Mouse (Mus musculus) cerebellum, postnatal 4 days (tissue): Measurements from ENCODE around the gene Thoc7.

Experiments used
- DNase-seq, 2 experiments: peaks; one replicate each; pipeline ENCODE4 v3.0.0; 2022; ENCODE audit warnings: low spot score in 2 of 2, mixed read lengths in 1 of 2

Gene Thoc7

GRCm38 (mm10) chr14:13933290-13934051, 28.2 kb downstream of the Thoc7 start:
- DNase-seq, result no peak

DNA sequence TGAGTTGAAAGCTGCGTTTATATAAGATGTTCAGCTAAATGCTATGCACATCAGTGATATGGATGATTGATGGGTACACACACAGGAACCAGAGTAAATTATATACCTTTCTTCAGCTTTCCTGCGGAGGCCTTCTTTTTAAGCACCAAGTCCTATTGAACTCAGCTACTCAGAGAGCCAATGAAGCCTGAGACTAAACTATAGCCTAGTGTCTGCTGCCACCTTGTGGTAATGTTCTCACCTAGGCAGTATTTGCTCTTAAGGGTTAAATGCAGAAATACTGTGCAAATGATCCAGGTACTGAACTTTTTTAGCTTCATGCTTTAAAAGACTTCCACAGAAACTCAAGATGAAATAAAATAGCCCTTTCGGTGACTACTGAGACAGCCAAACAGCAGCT, 44.0 kb downstream of the Thoc7 start:
- peak in 1 of 2 experiments; percentile 68 for DNase-seq

DNA sequence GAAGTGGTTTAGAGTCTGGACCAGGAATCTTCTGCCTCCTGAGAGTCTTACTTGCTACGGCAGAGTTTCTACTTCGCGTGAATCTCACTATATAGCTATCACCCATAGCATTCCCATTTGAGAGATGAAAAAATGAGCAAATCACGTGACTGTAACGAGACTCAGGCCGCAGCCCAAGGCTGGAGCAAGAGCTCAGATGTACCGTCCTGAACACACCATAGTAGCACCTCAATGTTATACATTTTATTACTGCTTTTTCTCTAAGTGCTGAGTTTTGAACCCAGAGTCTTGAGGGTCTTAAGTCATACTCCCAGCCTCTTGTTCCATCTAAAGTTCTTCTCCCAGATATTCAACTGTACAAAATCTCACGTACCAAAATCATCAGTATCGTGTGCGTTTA, 44.4 kb downstream of the Thoc7 start:
- no peak for DNase-seq

DNA sequence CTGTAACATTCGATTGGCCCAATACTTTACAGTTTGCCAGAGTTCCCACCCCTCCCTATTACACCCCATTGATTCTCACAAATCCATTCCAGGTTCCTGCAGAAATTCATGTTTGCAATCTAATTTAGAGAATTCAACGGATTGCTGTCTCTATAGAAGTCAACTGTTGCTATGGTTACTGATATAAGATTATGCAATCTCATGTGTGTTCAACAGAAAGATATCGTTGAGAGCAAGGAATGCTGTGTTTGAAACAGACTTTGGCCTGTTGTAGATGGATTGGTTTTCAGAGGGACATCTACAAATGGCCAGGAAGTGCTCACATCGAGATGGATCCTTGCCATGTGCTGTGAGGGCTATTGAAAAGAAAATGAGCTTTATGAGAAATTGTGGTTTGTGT, 46.4 kb downstream of the Thoc7 start:
- DNase-seq, result no peak

DNA sequence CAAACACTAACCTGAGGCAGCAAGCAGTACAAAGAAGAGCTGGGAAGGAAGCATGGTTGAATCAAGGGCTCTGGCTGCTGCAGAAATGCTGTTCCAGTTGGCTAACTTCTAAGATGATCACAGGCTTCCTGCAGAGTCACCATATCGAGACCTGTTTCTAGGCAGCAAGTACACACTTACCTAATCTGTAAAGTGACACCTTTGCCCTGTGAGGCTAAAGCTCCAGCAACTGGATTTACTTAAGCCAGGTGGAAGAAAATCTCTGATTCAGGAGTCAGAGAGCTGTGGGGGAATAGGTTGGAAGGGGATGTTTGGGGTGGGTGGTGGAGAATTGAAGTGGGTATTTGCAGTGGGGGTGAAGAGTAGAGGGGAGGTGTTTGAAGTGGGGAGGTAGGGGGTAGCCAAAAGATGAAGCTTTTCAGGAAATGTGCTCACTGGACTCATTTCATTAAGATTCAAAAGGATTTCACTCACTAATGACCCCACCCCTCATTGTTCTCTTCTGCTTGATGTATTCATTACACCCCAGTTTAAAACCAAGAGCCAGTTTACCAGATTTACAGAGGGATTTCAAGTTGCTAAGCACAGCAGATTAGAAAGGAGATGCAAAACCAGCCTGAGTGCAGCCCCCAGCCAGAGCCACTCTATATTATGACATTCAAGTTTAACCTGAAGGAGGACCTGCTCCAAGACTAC, 47.1 kb downstream of the Thoc7 start, which contains the start of gene Gm281:
Gm281 (minus strand) TSS at position 92 of the 696 bp plus-strand sequence.
- no peak for DNase-seq

GRCm38 (mm10) chr14:13910148-13910547, 51.5 kb downstream of the Thoc7 start:
- no peak for DNase-seq

DNA sequence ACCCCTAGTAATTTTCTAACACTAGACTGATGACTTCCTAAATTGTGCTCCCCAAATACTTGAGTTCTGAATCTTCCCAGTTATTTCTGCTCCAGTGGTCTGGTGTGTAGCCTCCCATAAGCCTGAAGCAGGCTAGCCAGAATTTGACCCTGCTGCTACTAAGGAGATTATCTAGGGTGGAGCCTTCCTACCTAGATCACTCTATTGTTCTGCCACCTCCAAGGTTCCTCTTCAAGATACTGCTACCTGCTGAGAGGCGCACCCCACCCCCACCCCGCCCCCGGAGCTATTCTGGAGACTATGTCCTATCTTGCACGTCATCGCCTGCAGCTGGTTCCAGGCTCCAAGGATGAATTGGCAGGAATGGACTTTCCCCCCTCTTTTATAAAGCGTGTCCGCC, 54.5 kb downstream of the Thoc7 start:
- no peak for DNase-seq

GRCm38 (mm10) chr14:13906461-13906860, 55.2 kb downstream of the Thoc7 start:
- no peak for DNase-seq

DNA sequence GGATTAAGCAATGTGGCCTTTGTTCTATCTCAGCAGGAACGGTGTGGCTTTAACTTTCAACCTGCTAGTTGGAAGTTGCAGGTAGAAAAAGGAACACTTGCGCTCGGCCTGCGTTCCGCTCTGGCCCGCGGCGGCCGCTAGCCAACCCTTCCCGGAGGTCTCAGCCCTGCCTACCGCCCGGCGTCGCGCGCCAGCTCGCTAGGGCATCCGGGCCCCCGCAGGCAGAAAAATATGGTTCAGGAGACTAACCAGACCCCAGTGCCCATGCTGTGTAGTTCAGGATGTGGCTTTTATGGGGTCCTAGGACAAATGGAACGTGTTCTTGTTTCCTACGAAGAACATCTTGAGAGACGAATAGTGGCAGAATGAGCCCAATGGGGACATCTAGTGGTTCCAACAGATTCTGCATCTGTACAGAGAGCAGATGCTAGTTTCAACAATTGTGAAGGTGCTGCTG, 60.0 kb downstream of the Thoc7 start:
- DNase-seq, result peak; percentile 23 to 42
